Mouse (Mus musculus): Measurements from ENCODE around the gene Fam90a1b.
"Not testable (repeated sequence)": the region's sequence is repeated elsewhere in the genome, so short reads cannot be mapped to it uniquely, and the experiment has no call there.

The Fam90a1b gene

GRCm38 (mm10) chrX:94366670-94367241, at the start of gene Fam90a1b, which contains the start of gene Apoo:
Gene Fam90a1b, minus strand, starts transcription at chrX:94366777.
Gene Apoo, plus strand, starts transcription at chrX:94367117.
- peak; percentile 96 for DNase-seq

- DNase-seq, result no peak
These were observed 42.4 kb upstream of the Fam90a1b start for GRCm38 (mm10) chrX:94408975-94409374.

- DNase-seq, result no peak
These were observed 12.2 kb upstream of the Fam90a1b start for GRCm38 (mm10) chrX:94378734-94379133.

GRCm38 (mm10) chrX:94367248-94367647, 671 bp upstream of the Fam90a1b start:
- no peak for DNase-seq

- peak; percentile 6 for DNase-seq
These were observed 548 bp downstream of the Fam90a1b start for GRCm38 (mm10) chrX:94366029-94366428.

- no peak for DNase-seq
These were observed 1.1 kb downstream of the Fam90a1b start for GRCm38 (mm10) chrX:94365381-94365925.

- not testable (repeated sequence) for DNase-seq
These were observed 22.9 kb downstream of the Fam90a1b start for GRCm38 (mm10) chrX:94343638-94344037.

- no peak for DNase-seq
These were observed 45.3 kb downstream of the Fam90a1b start for GRCm38 (mm10) chrX:94321036-94321902.

Data from cerebellum, adult 11 months (tissue).